Mouse (Mus musculus): ENCODE measurements around the gene Bcl6b. TPM values are rescaled to one million over a fixed set of nuclear protein-coding genes. Genes with fewer than 3 reads are reported as not detected.

Bcl6b gene
- polyA plus RNA-seq, 1 experiment = 1.6 TPM

DNA sequence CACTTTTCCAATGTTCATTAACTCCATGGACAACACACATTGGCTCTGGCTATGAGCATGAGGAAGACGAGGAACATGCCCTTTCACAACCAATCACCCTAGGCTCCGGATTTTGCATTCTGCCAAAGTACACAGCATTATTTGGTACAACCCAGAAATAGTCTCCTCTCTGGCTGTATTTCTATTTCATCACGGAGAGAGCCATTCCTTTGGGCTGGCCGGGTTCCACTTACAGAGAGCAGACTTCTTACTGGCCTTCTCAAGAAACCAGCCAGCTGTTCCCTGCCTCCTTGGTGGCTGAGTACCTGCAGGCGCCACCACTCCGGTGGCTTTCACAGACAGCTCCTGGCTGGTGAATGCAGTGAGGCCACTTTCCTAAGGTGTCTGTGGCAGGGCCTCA is 17.2 kb downstream of the Bcl6b start, which contains the start of gene Slc16a11:
Gene Slc16a11 (plus strand): TSS at position 330 of the 400 bp plus-strand sequence.
- TF ChIP-seq CTCF (IDR thresholded peaks at IDR 0.05; ENCODE audit: borderline replicate concordance, control insufficient read depth, extremely low read depth, insufficient read depth, low read length, poor library complexity) = no peak
- no peak for TF ChIP-seq POLR2A (IDR thresholded peaks at IDR 0.05; ENCODE audit: control insufficient read depth, extremely low read depth, insufficient read depth, low read length, poor library complexity)
- H3K4me1 ChIP-seq (replicated peaks; ENCODE audit: control insufficient read depth, insufficient read depth, low read length) = no peaks in the 10 kb centered on the region
- DNase-seq = no peak
- no peak within 1 kb of the TSS for H3K27ac ChIP-seq (ENCODE audit: control insufficient read depth, insufficient read depth, low read length)
- H3K36me3 ChIP-seq (ENCODE audit: control insufficient read depth, insufficient read depth, low read length) = no peaks in the 10 kb centered on the region
- H3K4me3 ChIP-seq (ENCODE audit: control insufficient read depth, insufficient read depth, low read length) = no peak within 1 kb of the TSS
- H3K27me3 ChIP-seq (ENCODE audit: control insufficient read depth, insufficient read depth, low read length) = peaks cover 12% of the 10 kb centered on the region
- 85% methylated on average over 6 of the region's 6 CpGs for WGBS

- Histone ChIP-seq H3K36me3 (ENCODE audit: control insufficient read depth, insufficient read depth, low read length) (no peaks in the 10 kb centered on the region), H3K27me3 (ENCODE audit: control insufficient read depth, insufficient read depth, low read length) (peaks cover 12% of the 10 kb centered on the region), H3K4me1 (replicated peaks; ENCODE audit: control insufficient read depth, insufficient read depth, low read length) (no peaks in the 10 kb centered on the region), H3K4me3 (ENCODE audit: control insufficient read depth, insufficient read depth, low read length) (no peak overlapping the region), H3K27ac (ENCODE audit: control insufficient read depth, insufficient read depth, low read length) (no peak overlapping the region)
- no peak for DNase-seq
- 95% methylated on average over 6 of the region's 6 CpGs for WGBS
- no peak for TF ChIP-seq POLR2A (IDR thresholded peaks at IDR 0.05; ENCODE audit: control insufficient read depth, extremely low read depth, insufficient read depth, low read length, poor library complexity)
- TF ChIP-seq CTCF (IDR thresholded peaks at IDR 0.05; ENCODE audit: borderline replicate concordance, control insufficient read depth, extremely low read depth, insufficient read depth, low read length, poor library complexity) = no peak
Measured at GRCm38 (mm10) chr11:70211972-70212371, 17.6 kb downstream of the Bcl6b start.

- 96% methylated on average over 2 of the region's 2 CpGs for WGBS
- no peak overlapping the region for H3K4me3 ChIP-seq (ENCODE audit: control insufficient read depth, insufficient read depth, low read length)
- DNase-seq = no peak
- no peaks in the 10 kb centered on the region for H3K36me3 ChIP-seq (ENCODE audit: control insufficient read depth, insufficient read depth, low read length)
- H3K27ac ChIP-seq (ENCODE audit: control insufficient read depth, insufficient read depth, low read length) = no peak overlapping the region
- no peak for TF ChIP-seq POLR2A (IDR thresholded peaks at IDR 0.05; ENCODE audit: control insufficient read depth, extremely low read depth, insufficient read depth, low read length, poor library complexity)
- no peak for TF ChIP-seq CTCF (IDR thresholded peaks at IDR 0.05; ENCODE audit: borderline replicate concordance, control insufficient read depth, extremely low read depth, insufficient read depth, low read length, poor library complexity)
- H3K27me3 ChIP-seq (ENCODE audit: control insufficient read depth, insufficient read depth, low read length) = peaks cover 11% of the 10 kb centered on the region
- H3K4me1 ChIP-seq (replicated peaks; ENCODE audit: control insufficient read depth, insufficient read depth, low read length) = no peaks in the 10 kb centered on the region
Measured at GRCm38 (mm10) chr11:70210681-70211080, 18.9 kb downstream of the Bcl6b start.

- Histone ChIP-seq H3K4me1 (replicated peaks; ENCODE audit: control insufficient read depth, insufficient read depth, low read length) (no peaks in the 10 kb centered on the region), H3K4me3 (ENCODE audit: control insufficient read depth, insufficient read depth, low read length) (no peak overlapping the region), H3K27me3 (ENCODE audit: control insufficient read depth, insufficient read depth, low read length) (peaks cover 3% of the 10 kb centered on the region), H3K36me3 (ENCODE audit: control insufficient read depth, insufficient read depth, low read length) (no peaks in the 10 kb centered on the region), H3K27ac (ENCODE audit: control insufficient read depth, insufficient read depth, low read length) (no peak overlapping the region)
- WGBS = 89% methylated on average over 5 of the region's 5 CpGs
- no peak for TF ChIP-seq POLR2A (IDR thresholded peaks at IDR 0.05; ENCODE audit: control insufficient read depth, extremely low read depth, insufficient read depth, low read length, poor library complexity)
- no peak for TF ChIP-seq CTCF (IDR thresholded peaks at IDR 0.05; ENCODE audit: borderline replicate concordance, control insufficient read depth, extremely low read depth, insufficient read depth, low read length, poor library complexity)
- DNase-seq = no peak
Measured at GRCm38 (mm10) chr11:70208778-70209388, 20.7 kb downstream of the Bcl6b start.

GRCm38 (mm10) chr11:70207283-70207682 is 22.3 kb downstream of the Bcl6b start:
- Histone ChIP-seq H3K4me1 (replicated peaks; ENCODE audit: control insufficient read depth, insufficient read depth, low read length) (no peaks in the 10 kb centered on the region), H3K27ac (ENCODE audit: control insufficient read depth, insufficient read depth, low read length) (no peak overlapping the region), H3K27me3 (ENCODE audit: control insufficient read depth, insufficient read depth, low read length) (no peaks in the 10 kb centered on the region), H3K4me3 (ENCODE audit: control insufficient read depth, insufficient read depth, low read length) (no peak overlapping the region), H3K36me3 (ENCODE audit: control insufficient read depth, insufficient read depth, low read length) (no peaks in the 10 kb centered on the region)
- 94% methylated on average over 7 of the region's 7 CpGs for WGBS
- TF ChIP-seq CTCF (IDR thresholded peaks at IDR 0.05; ENCODE audit: borderline replicate concordance, control insufficient read depth, extremely low read depth, insufficient read depth, low read length, poor library complexity) (no peak), POLR2A (IDR thresholded peaks at IDR 0.05; ENCODE audit: control insufficient read depth, extremely low read depth, insufficient read depth, low read length, poor library complexity) (no peak)
- no peak for DNase-seq

DNA sequence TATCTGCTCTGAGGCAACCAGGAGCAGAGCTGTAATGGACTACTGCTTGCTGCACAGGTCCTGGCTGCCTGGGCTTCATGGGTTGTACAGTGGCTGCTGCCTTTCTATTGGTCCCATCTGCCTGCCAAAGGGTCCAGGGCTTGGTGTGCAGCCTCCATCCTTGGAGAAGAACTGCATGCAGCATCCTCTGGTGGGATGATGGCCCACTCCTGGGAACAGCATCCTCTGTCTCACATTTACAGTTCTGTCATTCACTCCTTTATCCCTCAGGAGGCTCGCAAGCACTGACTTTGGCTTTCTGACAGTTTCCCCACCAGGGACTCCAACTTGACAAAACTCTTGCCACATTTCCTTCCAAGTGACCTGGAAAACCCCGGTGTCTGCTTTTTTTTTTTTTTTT is 22.8 kb downstream of the Bcl6b start:
- Histone ChIP-seq H3K4me1 (replicated peaks; ENCODE audit: control insufficient read depth, insufficient read depth, low read length) (no peaks in the 10 kb centered on the region), H3K27me3 (ENCODE audit: control insufficient read depth, insufficient read depth, low read length) (no peaks in the 10 kb centered on the region), H3K4me3 (ENCODE audit: control insufficient read depth, insufficient read depth, low read length) (no peak overlapping the region), H3K27ac (ENCODE audit: control insufficient read depth, insufficient read depth, low read length) (no peak overlapping the region), H3K36me3 (ENCODE audit: control insufficient read depth, insufficient read depth, low read length) (no peaks in the 10 kb centered on the region)
- DNase-seq = no peak
- whole genome bisulfite sequencing = 71% methylated on average over 2 of the region's 2 CpGs
- TF ChIP-seq POLR2A (IDR thresholded peaks at IDR 0.05; ENCODE audit: control insufficient read depth, extremely low read depth, insufficient read depth, low read length, poor library complexity) (no peak), CTCF (IDR thresholded peaks at IDR 0.05; ENCODE audit: borderline replicate concordance, control insufficient read depth, extremely low read depth, insufficient read depth, low read length, poor library complexity) (no peak)

DNA sequence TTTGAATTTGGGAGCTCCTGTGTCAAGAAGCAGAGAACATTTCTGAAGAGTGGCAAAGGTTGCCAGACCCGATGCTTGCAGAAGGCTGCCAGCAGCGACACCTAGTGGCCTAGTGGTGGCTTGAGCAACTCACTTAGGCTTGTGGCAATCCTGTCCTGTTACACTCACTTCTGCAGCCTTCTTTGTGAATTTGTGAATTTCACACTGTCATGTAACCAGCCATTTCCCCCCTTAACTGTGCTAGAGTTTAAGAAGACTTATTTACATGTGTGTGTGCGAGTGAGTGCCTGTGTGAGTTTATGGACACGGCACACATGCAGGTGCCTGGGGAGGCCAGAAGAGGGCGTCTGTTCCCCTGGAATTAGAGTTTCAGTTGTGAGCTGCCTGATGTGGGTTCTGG is 27.9 kb downstream of the Bcl6b start:
- H3K4me3 ChIP-seq (ENCODE audit: control insufficient read depth, insufficient read depth, low read length) = no peak overlapping the region
- DNase-seq = peak; percentile 79
- 58% methylated on average over 5 of the region's 5 CpGs for WGBS
- H3K27ac ChIP-seq (ENCODE audit: control insufficient read depth, insufficient read depth, low read length) = no peak overlapping the region
- no peaks in the 10 kb centered on the region for H3K36me3 ChIP-seq (ENCODE audit: control insufficient read depth, insufficient read depth, low read length)
- TF ChIP-seq POLR2A (IDR thresholded peaks at IDR 0.05; ENCODE audit: control insufficient read depth, extremely low read depth, insufficient read depth, low read length, poor library complexity) = no peak
- peak; percentile 91; the same call in 1 of the 2 replicates for TF ChIP-seq CTCF (IDR thresholded peaks at IDR 0.05; ENCODE audit: borderline replicate concordance, control insufficient read depth, extremely low read depth, insufficient read depth, low read length, poor library complexity)
- no peaks in the 10 kb centered on the region for H3K27me3 ChIP-seq (ENCODE audit: control insufficient read depth, insufficient read depth, low read length)
- no peaks in the 10 kb centered on the region for H3K4me1 ChIP-seq (replicated peaks; ENCODE audit: control insufficient read depth, insufficient read depth, low read length)

Data from thymus, adult 2 months (tissue).